Comparison of ENCODE assay signal across 15 mouse cellular contexts in genomic region chr19:57013271-57013677, GRCm38 (mm10). TPM values are rescaled to one million over a fixed set of nuclear protein-coding genes. Genes with fewer than 3 reads are reported as not detected.
DNase-seq lines count a peak whose midpoint lies in the region; ATAC-seq lines count a peak whose summit lies in the region.
"Had no signal": no experiment of that assay in that cellular context is flagged by ENCODE, and none has a peak within 500 bp of the region (broad histone marks: within the 10 kb centered on the region; RNA-seq: fewer than 3 reads in every experiment).

No protein-coding gene starts in this region.

- H3K27me3 ChIP-seq in hindbrain, embryonic 10.5 days (ENCODE audit: insufficient read depth, poor library complexity, severe bottlenecking) = peaks cover 33% of the 10 kb centered on the region
- H3K27me3 ChIP-seq in hindbrain, embryonic 14.5 days (ENCODE audit: control insufficient read depth, insufficient read depth, low read length) = peaks cover 5% of the 10 kb centered on the region; the same call in 1 of the 2 replicates
- no peaks in the 10 kb centered on the region; the same call in 1 of the 2 replicates for H3K27me3 ChIP-seq in kidney, embryonic 14.5 days (ENCODE audit: control insufficient read depth, insufficient read depth, low read length)

- H3K4me2 ChIP-seq in hindbrain, embryonic 14.5 days (replicated peaks) = no peak overlapping the region
- no peak overlapping the region for H3K4me2 ChIP-seq in kidney, embryonic 14.5 days (replicated peaks; ENCODE audit: low read depth, low read length)
- H3K4me2 ChIP-seq: embryonic facial prominence, embryonic 13.5 days; liver, embryonic 13.5 days; midbrain, embryonic 11.5 days had no signal

- peaks cover 66% of the 10 kb centered on the region for H3K4me1 ChIP-seq in hindbrain, embryonic 10.5 days (replicated peaks)
- H3K4me1 ChIP-seq in hindbrain, embryonic 14.5 days (replicated peaks; ENCODE audit: control insufficient read depth, insufficient read depth, low read length) = peaks cover under 1% of the 10 kb centered on the region; the same call in 1 of the 2 replicates
- H3K4me1 ChIP-seq in kidney, embryonic 14.5 days (ENCODE audit: control insufficient read depth, insufficient read depth, low read length) = peaks cover 22% of the 10 kb centered on the region
- H3K4me1 ChIP-seq: liver, embryonic 13.5 days had no signal

- 37% methylated on average over 6 of the region's 6 CpGs for WGBS in hindbrain, embryonic 10.5 days
- WGBS in hindbrain, embryonic 14.5 days = 35% methylated on average over 6 of the region's 6 CpGs
- 30% methylated on average over 6 of the region's 6 CpGs for WGBS in kidney, embryonic 14.5 days

- H3K36me3 ChIP-seq in hindbrain, embryonic 10.5 days = no peaks in the 10 kb centered on the region
- no peaks in the 10 kb centered on the region for H3K36me3 ChIP-seq in hindbrain, embryonic 14.5 days (replicated peaks; ENCODE audit: control insufficient read depth, insufficient read depth)
- no peaks in the 10 kb centered on the region for H3K36me3 ChIP-seq in kidney, embryonic 14.5 days (ENCODE audit: control insufficient read depth, insufficient read depth, low read length)
- H3K36me3 ChIP-seq: embryonic facial prominence, embryonic 13.5 days; liver, embryonic 13.5 days had no signal

- H3K4me3 ChIP-seq in hindbrain, embryonic 10.5 days = no peak overlapping the region
- no peak overlapping the region for H3K4me3 ChIP-seq in hindbrain, embryonic 14.5 days (replicated peaks; ENCODE audit: low read length)
- H3K4me3 ChIP-seq in kidney, embryonic 14.5 days (ENCODE audit: low read length) = no peak overlapping the region
- H3K4me3 ChIP-seq: embryonic facial prominence, embryonic 13.5 days; liver, embryonic 13.5 days had no signal

- H3K27ac ChIP-seq in hindbrain, embryonic 10.5 days = peak overlapping the region; percentile 20; the same call in 1 of the 2 replicates
- no peak overlapping the region for H3K27ac ChIP-seq in hindbrain, embryonic 14.5 days
- H3K27ac ChIP-seq in kidney, embryonic 14.5 days (ENCODE audit: low read depth, low read length) = no peak overlapping the region
- H3K27ac ChIP-seq: embryonic facial prominence, embryonic 13.5 days; liver, embryonic 13.5 days had no signal

- ATAC-seq in hindbrain, embryonic 14.5 days (ENCODE audit: low FRiP score) = no peak
- peak; percentile 44; the same call in 1 of the 2 replicates for ATAC-seq in kidney, embryonic 14.5 days (ENCODE audit: low FRiP score, low TSS enrichment)
- peak; percentile 25 for ATAC-seq in neutrophil, adult 5-6 weeks (ENCODE audit: extremely low read depth, insufficient number of reproducible peaks, low FRiP score, poor library complexity, severe bottlenecking)
- no peak for ATAC-seq in cerebellum, adult (ENCODE audit: insufficient number of reproducible peaks, low FRiP score, low TSS enrichment)
- ATAC-seq: inflammation-experienced regulatory T-cells, adult 6 months had no signal

- H3K9ac ChIP-seq in hindbrain, embryonic 14.5 days = no peak overlapping the region
- H3K9ac ChIP-seq in kidney, embryonic 14.5 days (ENCODE audit: low read depth, low read length) = no peak overlapping the region
- H3K9ac ChIP-seq: embryonic facial prominence, embryonic 13.5 days; liver, embryonic 13.5 days had no signal

- DNase-seq in hindbrain, embryonic 10.5 days (ENCODE audit: low spot score) = no peak
- DNase-seq in hindbrain, embryonic 14.5 days (ENCODE audit: low spot score) = no peak
- peak; percentile 37 for DNase-seq in adrenal gland, postnatal 10 days
- DNase-seq in MN1 (ENCODE audit: low spot score) = no peak
- no peak for DNase-seq in spleen, postnatal 4 days (ENCODE audit: low spot score in 2 of 2)
- DNase-seq: cerebellum, adult 9-11 months; liver, embryonic 13.5 days; lung, postnatal 14 days had no signal

- H3K9me3 ChIP-seq in hindbrain, embryonic 10.5 days = no peaks in the 10 kb centered on the region
- no peaks in the 10 kb centered on the region for H3K9me3 ChIP-seq in hindbrain, embryonic 14.5 days (ENCODE audit: control insufficient read depth, low read length)
- H3K9me3 ChIP-seq in kidney, embryonic 14.5 days (ENCODE audit: control insufficient read depth, low read length) = no peaks in the 10 kb centered on the region
- H3K9me3 ChIP-seq: embryonic facial prominence, embryonic 13.5 days; liver, embryonic 13.5 days had no signal

RNA-seq across cellular contexts. Expression of gene Afap1l2, which starts 5.2 kb away (rescaled TPM):
- polyA plus RNA-seq in hindbrain, embryonic 10.5 days (2016; fragmentation: Nextera tagmentation; extraction: Ambion mirVana) = 3.8 and 5.9 TPM in 2 replicates
- 13.7 and 16.2 TPM in 2 replicates for polyA plus RNA-seq in hindbrain, embryonic 14.5 days (2014; fragmentation: Nextera tagmentation; extraction: Ambion mirVana)
- 10 to 100 TPM; 11.4 to 17.4 TPM for total RNA-seq in adrenal gland, postnatal 10 days (2021)
- polyA plus RNA-seq in kidney, embryonic 14.5 days (2014; fragmentation: Nextera tagmentation; extraction: Ambion mirVana) = 9.0 and 12.5 TPM in 2 replicates
- not detected in 2 replicates for total RNA-seq in neutrophil, adult 5-6 weeks (2017)
- total RNA-seq: granulocyte monocyte progenitor cell, adult 5-6 weeks had no signal
- polyA plus RNA-seq: inflammation-experienced regulatory T-cells, adult 6 months had no signal

Comparison
In these comparisons a context has a peak if more than half of its experiments do, and no peak if none do; other contexts are left out.
1. ATAC-seq: peak in kidney, embryonic 14.5 days (single experiment) and neutrophil, adult 5-6 weeks (single experiment); none in hindbrain, embryonic 14.5 days (single experiment) and cerebellum, adult (single experiment).